Comparison of ENCODE assay signal across 7 mouse cellular contexts in the genomic region with DNA sequence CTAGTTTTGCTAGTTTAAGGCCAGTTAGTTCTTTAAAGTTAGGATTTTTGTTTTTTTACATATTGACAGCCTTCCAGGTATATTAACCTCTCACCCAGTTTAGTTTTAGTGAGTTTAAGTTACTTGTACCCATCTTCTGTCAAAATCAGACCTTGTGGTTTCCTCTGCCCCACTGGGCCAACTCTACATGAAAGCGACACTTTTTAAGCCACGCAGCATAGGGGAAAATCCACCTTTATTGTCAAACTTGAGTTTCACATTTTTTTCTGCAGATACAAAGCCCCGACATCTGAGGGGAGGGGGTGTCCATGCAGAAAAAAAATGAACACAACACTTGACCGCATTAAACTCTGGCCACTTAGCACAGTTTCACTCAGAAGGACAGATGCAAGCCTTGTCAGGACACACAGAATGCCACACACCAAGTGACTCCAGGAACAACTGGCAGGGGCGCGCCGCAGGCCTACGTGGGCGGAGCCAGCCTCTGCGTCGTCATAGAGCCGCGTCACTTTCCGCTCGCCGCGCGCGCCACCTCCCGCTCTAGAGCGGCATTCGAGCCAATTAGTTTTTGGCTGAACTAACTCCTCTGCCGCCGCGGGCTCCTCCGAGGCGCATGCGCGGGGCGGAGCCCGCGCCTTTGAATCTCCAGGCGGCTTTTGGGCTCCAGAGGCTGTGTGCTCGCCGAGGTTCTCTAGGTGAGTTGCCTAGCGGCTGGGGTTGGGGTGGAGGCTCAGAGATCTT. TPM values are rescaled to one million over a fixed set of nuclear protein-coding genes. Genes with fewer than 3 reads are reported as not detected.
A peak's percentile ranks its signal among the peaks of the same experiment; 100 is the strongest.
DNase-seq lines count a peak whose midpoint lies in the region; ATAC-seq lines count a peak whose summit lies in the region.

Cenpi (plus strand) TSS at position 551 of the 741 bp plus-strand sequence.

- no peaks in the 10 kb centered on the region for H3K27me3 ChIP-seq in intestine, embryonic 16.5 days (replicated peaks; ENCODE audit: control insufficient read depth, insufficient read depth, low read length)
- H3K27me3 ChIP-seq in midbrain, embryonic 11.5 days (ENCODE audit: control insufficient read depth, insufficient read depth, low read length): no peaks in the 10 kb centered on the region; the same call in 1 of the 2 replicates

- H3K4me3 ChIP-seq in intestine, embryonic 16.5 days (ENCODE audit: low read length): peak within 1 kb of the TSS; percentile 49
- H3K4me3 ChIP-seq in midbrain, embryonic 11.5 days (ENCODE audit: low read depth, low read length): peak within 1 kb of the TSS; percentile 38

- peak; percentile 99 for ATAC-seq in intestine, embryonic 16.5 days
- ATAC-seq in midbrain, embryonic 11.5 days (ENCODE audit: low FRiP score): peak; percentile 98

- peak within 1 kb of the TSS; percentile 65 for H3K9ac ChIP-seq in intestine, embryonic 16.5 days (ENCODE audit: low read depth, low read length)
- peak within 1 kb of the TSS; percentile 59 for H3K9ac ChIP-seq in midbrain, embryonic 11.5 days (ENCODE audit: low read length)

- H3K9me3 ChIP-seq in intestine, embryonic 16.5 days (ENCODE audit: control insufficient read depth, low read length): no peaks in the 10 kb centered on the region
- no peaks in the 10 kb centered on the region for H3K9me3 ChIP-seq in midbrain, embryonic 11.5 days (ENCODE audit: control insufficient read depth, low read length)

- 11% methylated on average over 36 of the region's 36 CpGs for WGBS in intestine, embryonic 16.5 days
- WGBS in midbrain, embryonic 11.5 days: 21% methylated on average over 36 of the region's 36 CpGs

- no peaks in the 10 kb centered on the region for H3K4me1 ChIP-seq in intestine, embryonic 16.5 days (ENCODE audit: control insufficient read depth, insufficient read depth, low read length)
- no peaks in the 10 kb centered on the region for H3K4me1 ChIP-seq in midbrain, embryonic 11.5 days (ENCODE audit: control insufficient read depth, insufficient read depth, low read length)

- peak within 1 kb of the TSS; percentile 51 for H3K4me2 ChIP-seq in intestine, embryonic 16.5 days (ENCODE audit: low read depth, low read length)
- H3K4me2 ChIP-seq in midbrain, embryonic 11.5 days: peak within 1 kb of the TSS; percentile 39

- no peak within 1 kb of the TSS; the same call in 1 of the 2 replicates for H3K27ac ChIP-seq in intestine, embryonic 16.5 days (ENCODE audit: low read length)
- H3K27ac ChIP-seq in midbrain, embryonic 11.5 days (ENCODE audit: low read depth, low read length): no peak within 1 kb of the TSS

- DNase-seq in adrenal gland, adult 2 months: peak; percentile 92
- DNase-seq in embryo, embryonic 11.5 days (ENCODE audit: low read depth, low spot score): peak; percentile 79
- DNase-seq in gastrocnemius, postnatal 36 days: peak; percentile 72 to 80
- DNase-seq in left cerebral cortex, postnatal 36 days (ENCODE audit: low spot score in 2 of 2): peak; percentile 81 to 82
- DNase-seq in midbrain, embryonic 11.5 days (ENCODE audit: low spot score, missing footprints): peak; percentile 97
- DNase-seq in skeletal muscle tissue, adult 2 months (ENCODE audit: low read depth, low spot score): peak; percentile 86

- intact Hi-C loops in gastrocnemius, postnatal 36 days (cut with DNase I): no loop called here
- intact Hi-C loops in left cerebral cortex, postnatal 36 days (cut with DNase I): no loop called here

- H3K36me3 ChIP-seq in intestine, embryonic 16.5 days (ENCODE audit: control insufficient read depth, insufficient read depth, low read length): no peaks in the 10 kb centered on the region
- no peaks in the 10 kb centered on the region for H3K36me3 ChIP-seq in midbrain, embryonic 11.5 days (ENCODE audit: control insufficient read depth, insufficient read depth, low read length)

RNA-seq across cellular contexts. Expression of gene Cenpi, which starts in this region (rescaled TPM):
- total RNA-seq in adrenal gland, adult 2 months (2021): 1 to 10 TPM; 2.2 to 3.5 TPM
- 0.25 TPM in 2 replicates for polyA plus RNA-seq in adrenal gland, adult 2 months (2012; rRNA removed)
- under 1 TPM; 0.10 to 0.71 TPM for total RNA-seq in gastrocnemius, postnatal 36 days (2021)
- 20.3 and 21.2 TPM in 2 replicates for polyA plus RNA-seq in intestine, embryonic 16.5 days (2015; fragmentation: Nextera tagmentation; extraction: Ambion mirVana)
- total RNA-seq in left cerebral cortex, postnatal 36 days (2021): under 1 TPM; 0.11 to 0.25 TPM
- 27.7 and 31.9 TPM in 2 replicates for polyA plus RNA-seq in midbrain, embryonic 11.5 days (2014; fragmentation: Nextera tagmentation; extraction: Ambion mirVana)

Comparison
In these comparisons a context has a peak if more than half of its experiments do, and no peak if none do; other contexts are left out.
1. RNA of gene Cenpi (polyA plus RNA-seq): 27.7 to 31.9 TPM in midbrain, embryonic 11.5 days and 20.3 to 21.2 TPM in intestine, embryonic 16.5 days; 0.25 TPM in adrenal gland, adult 2 months; every median in the first group is over 10 times any median in the second.
2. Peak in DNase-seq in gastrocnemius, postnatal 36 days; RNA of the gene not detected or under 1 TPM.
3. Peak in DNase-seq in left cerebral cortex, postnatal 36 days; RNA of the gene not detected or under 1 TPM.
4. Peak in every context shown above with its lines, with median percentiles within 50 percentile points of each other: DNase-seq.